Mouse (Mus musculus) kidney, postnatal 0 days (tissue): ENCODE data around the gene Baiap2l1. TPM values are rescaled to one million over a fixed set of nuclear protein-coding genes. Genes with fewer than 3 reads are reported as not detected.
A peak's percentile ranks its signal among the peaks of the same experiment; 100 is the strongest.

Source experiments
- ATAC-seq: fragments of 200-750 bp; cut with Nextera tagmentation; replicated peaks from 2 replicates; pipeline ENCODE4 v1.8.0; 2017; ENCODE audit warnings: low read depth, moderate number of reproducible peaks, moderate TSS enrichment, moderate library complexity; ENCODE audit not compliant: low FRiP score
- DNase-seq: peaks from one replicate; pipeline ENCODE4 v3.0.0-alpha.2; 2016; ENCODE audit warnings: low spot score
- H3K27ac ChIP-seq: fragments of 300-500 bp; sonication (generic); 2 replicates; pipeline ENCODE4 v1.5.1; 2014; ENCODE audit warnings: mild to moderate bottlenecking
- H3K27me3 ChIP-seq: fragments of 300-500 bp; sonication (generic); 2 replicates; pipeline ENCODE4 v1.6.1; 2014; ENCODE audit warnings: low read length, mixed read lengths; ENCODE audit not compliant: insufficient read depth
- H3K36me3 ChIP-seq: fragments of 300-500 bp; sonication (generic); 2 replicates; pipeline ENCODE4 v1.6.1; 2014; ENCODE audit warnings: low read length, mixed read lengths; ENCODE audit not compliant: insufficient read depth
- H3K4me1 ChIP-seq: fragments of 300-500 bp; sonication (generic); replicated peaks from 2 replicates; pipeline ENCODE4 v1.6.1; 2014; ENCODE audit warnings: antibody characterized with exemption, low read length, mixed read lengths; ENCODE audit not compliant: insufficient read depth
- H3K4me2 ChIP-seq: fragments of 300-500 bp; sonication (generic); 2 replicates; pipeline ENCODE4 v1.6.1; 2014; ENCODE audit warnings: mild to moderate bottlenecking, low read length, moderate library complexity, mixed read lengths
- H3K4me3 ChIP-seq: fragments of 300-500 bp; sonication (generic); replicated peaks from 2 replicates; pipeline ENCODE4 v1.5.1; 2014; ENCODE audit warnings: low read depth, low read length
- H3K9ac ChIP-seq: fragments of 300-500 bp; sonication (generic); 2 replicates; pipeline ENCODE4 v1.6.1; 2014; ENCODE audit warnings: low read depth, low read length
- H3K9me3 ChIP-seq: fragments of 300-500 bp; sonication (generic); replicated peaks from 2 replicates; pipeline ENCODE4 v1.6.1; 2016; ENCODE audit warnings: low read length, inconsistent platforms, mixed read lengths
- CTCF ChIP-seq: IDR thresholded peaks from 2 replicates; pipeline ENCODE4 v1.5.1; 2016; ENCODE audit warnings: antibody characterized with exemption, low read depth, mild to moderate bottlenecking, moderate library complexity
- WGBS: fragments of 180-500 bp; shearing (Covaris S2); extraction: QIAGEN DNeasy Blood & Tissue Kit; methylation state at CpG from one replicate; pipeline ENCODE4 v1.1.7; 2014; 5-methylcytosine and 5-hydroxymethylcytosine counted together
- polyA plus RNA-seq: library from polyadenylated mRNA; unstranded; fragments of >200 nt; fragmentation: Nextera tagmentation; extraction: Ambion mirVana; gene quantifications from 2 replicates; pipeline ENCODE4 v1.2.1, GENCODE M21; 2015

Baiap2l1 gene
- polyA plus RNA-seq, 1 experiment from 2014 or later = 14.0 TPM

GRCm38 (mm10) chr5:144383936-144384335 lies 26.0 kb upstream of the Baiap2l1 start:
- no peaks in the 10 kb centered on the region for H3K36me3 ChIP-seq
- no peaks in the 10 kb centered on the region for H3K27me3 ChIP-seq
- H3K9ac ChIP-seq = no peak overlapping the region
- WGBS = 79% methylated on average over 3 of the region's 3 CpGs
- no peak overlapping the region for H3K4me2 ChIP-seq
- DNase-seq (no peak), ATAC-seq (no peak)
- H3K9me3 ChIP-seq = no peaks in the 10 kb centered on the region
- peak; percentile 47 for TF ChIP-seq CTCF
- H3K4me1 ChIP-seq = no peaks in the 10 kb centered on the region
- H3K27ac ChIP-seq = no peak overlapping the region
- H3K4me3 ChIP-seq = no peak overlapping the region

DNA sequence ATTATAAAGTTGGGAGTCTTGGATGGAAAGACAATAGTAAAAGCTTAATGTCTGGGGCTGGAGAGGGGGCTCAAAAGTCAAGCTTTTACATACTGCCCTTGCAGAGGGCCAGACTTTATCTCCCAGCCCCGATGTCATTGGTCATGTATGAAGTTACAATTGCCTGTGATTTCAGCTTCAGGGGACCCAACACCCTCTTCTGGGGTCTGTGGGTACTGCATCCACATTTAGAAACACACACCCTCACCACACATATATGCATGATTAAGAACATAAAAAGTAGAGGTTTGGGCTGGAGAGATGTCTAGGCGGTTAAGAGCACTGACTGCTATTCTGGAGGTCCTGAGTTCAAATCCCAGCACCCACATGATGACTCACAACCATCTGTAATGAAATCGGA lies 23.9 kb upstream of the Baiap2l1 start:
- Histone ChIP-seq H3K27ac (no peak overlapping the region), H3K9me3 (no peaks in the 10 kb centered on the region), H3K36me3 (no peaks in the 10 kb centered on the region), H3K4me2 (no peak overlapping the region), H3K27me3 (no peaks in the 10 kb centered on the region), H3K9ac (no peak overlapping the region), H3K4me1 (no peaks in the 10 kb centered on the region), H3K4me3 (no peak overlapping the region)
- WGBS = 81% methylated on average over 3 of the region's 3 CpGs
- DNase-seq (peak; percentile 14), ATAC-seq (no peak)
- TF ChIP-seq CTCF = peak; percentile 58; the same call in 1 of the 2 replicates

DNA sequence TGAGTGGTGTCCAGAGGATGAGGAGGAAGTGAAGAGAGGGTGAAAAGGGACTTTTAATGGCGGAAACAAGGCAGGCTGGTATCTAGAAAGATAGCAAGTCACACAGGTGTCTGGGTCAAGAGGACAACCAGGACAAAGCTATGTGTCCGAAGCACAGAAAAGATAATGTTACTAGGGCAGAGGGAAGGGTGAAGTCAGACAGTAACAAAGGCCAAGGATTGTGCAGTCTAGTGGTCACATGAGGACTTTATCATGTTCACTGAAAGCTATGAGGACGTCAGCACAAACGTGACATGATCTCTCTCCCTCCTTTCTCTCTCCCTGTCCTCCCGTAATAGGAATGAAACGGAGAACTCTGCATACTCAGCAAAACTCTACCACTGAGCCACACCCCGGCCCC lies 22.8 kb upstream of the Baiap2l1 start:
- no peaks in the 10 kb centered on the region for H3K9me3 ChIP-seq
- DNase-seq (no peak), ATAC-seq (no peak)
- H3K27ac ChIP-seq = no peak overlapping the region
- no peaks in the 10 kb centered on the region for H3K36me3 ChIP-seq
- 74% methylated on average over 7 of the region's 7 CpGs for WGBS
- no peak overlapping the region for H3K9ac ChIP-seq
- no peak overlapping the region for H3K4me3 ChIP-seq
- H3K4me2 ChIP-seq = no peak overlapping the region
- no peak for TF ChIP-seq CTCF
- no peaks in the 10 kb centered on the region for H3K4me1 ChIP-seq
- no peaks in the 10 kb centered on the region for H3K27me3 ChIP-seq

GRCm38 (mm10) chr5:144379431-144379830 lies 21.5 kb upstream of the Baiap2l1 start:
- 91% methylated on average over 4 of the region's 4 CpGs for WGBS
- H3K4me3 ChIP-seq = no peak overlapping the region

GRCm38 (mm10) chr5:144372885-144373284 lies 15.0 kb upstream of the Baiap2l1 start:
- DNase-seq = no peak
- no peaks in the 10 kb centered on the region for H3K9me3 ChIP-seq
- no peak for TF ChIP-seq CTCF
- no peak overlapping the region for H3K4me2 ChIP-seq
- H3K4me1 ChIP-seq = no peaks in the 10 kb centered on the region
- no peaks in the 10 kb centered on the region for H3K27me3 ChIP-seq
- no peak for ATAC-seq
- H3K27ac ChIP-seq = no peak overlapping the region
- no peak overlapping the region for H3K4me3 ChIP-seq
- H3K36me3 ChIP-seq = no peaks in the 10 kb centered on the region
- 81% methylated on average over 2 of the region's 2 CpGs for WGBS
- H3K9ac ChIP-seq = no peak overlapping the region

More at GRCm38 (mm10) chr5:144379431-144379830, 21.5 kb upstream of the Baiap2l1 start:
- H3K27me3 ChIP-seq = no peaks in the 10 kb centered on the region
- no peak for DNase-seq
- H3K27ac ChIP-seq = no peak overlapping the region
- no peak overlapping the region for H3K9ac ChIP-seq
- ATAC-seq = no peak
- no peaks in the 10 kb centered on the region for H3K9me3 ChIP-seq
- no peak overlapping the region for H3K4me2 ChIP-seq
- no peaks in the 10 kb centered on the region for H3K36me3 ChIP-seq
- H3K4me1 ChIP-seq = no peaks in the 10 kb centered on the region
- no peak for TF ChIP-seq CTCF

DNA sequence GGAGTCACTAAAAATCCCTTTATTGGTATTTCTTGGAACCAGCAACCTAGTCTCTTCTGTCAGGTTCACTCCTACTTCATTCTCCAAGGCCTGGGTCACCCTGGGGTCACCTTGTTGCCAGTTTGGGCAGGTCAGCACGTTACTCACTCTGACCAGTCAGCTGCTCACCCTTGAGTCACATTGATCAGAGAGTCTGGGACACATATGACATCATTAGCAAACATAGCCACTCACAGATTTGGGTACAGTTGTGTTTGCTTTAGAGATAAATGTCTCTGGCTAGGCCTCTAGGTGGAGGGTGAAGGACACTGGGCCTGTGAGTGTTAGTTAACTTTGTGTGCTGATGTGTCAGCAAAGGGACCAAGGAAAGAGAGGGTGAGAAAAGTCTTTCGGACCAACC lies 14.3 kb upstream of the Baiap2l1 start:
- WGBS = 50% methylated on average over 2 of the region's 2 CpGs
- H3K9ac ChIP-seq = no peak overlapping the region
- no peak overlapping the region for H3K27ac ChIP-seq
- H3K4me2 ChIP-seq = no peak overlapping the region
- H3K9me3 ChIP-seq = no peaks in the 10 kb centered on the region
- DNase-seq (no peak), ATAC-seq (no peak; the same call in 1 of the 2 replicates)
- H3K4me3 ChIP-seq = no peak overlapping the region
- H3K27me3 ChIP-seq = no peaks in the 10 kb centered on the region
- no peaks in the 10 kb centered on the region for H3K36me3 ChIP-seq
- no peaks in the 10 kb centered on the region for H3K4me1 ChIP-seq
- no peak for TF ChIP-seq CTCF

DNA sequence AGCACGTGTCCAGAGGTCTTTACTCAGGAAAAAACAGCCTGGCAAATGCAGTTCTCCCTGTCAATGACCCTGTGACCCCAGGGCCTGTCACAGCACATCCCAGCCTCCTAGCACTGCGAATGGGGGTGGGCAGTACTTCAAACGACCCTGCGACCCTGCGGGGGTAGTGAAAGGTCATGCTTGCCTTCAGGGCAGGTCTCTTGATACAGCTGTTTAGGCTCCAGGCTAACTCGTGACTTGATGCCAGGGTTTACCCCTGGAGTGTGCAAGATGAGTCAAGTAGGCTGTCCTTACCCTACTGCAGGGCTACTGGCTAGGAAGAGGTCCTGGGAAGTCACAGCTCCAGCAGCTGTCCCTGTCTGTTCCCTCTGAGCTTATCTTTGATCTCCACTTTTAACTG lies 13.1 kb upstream of the Baiap2l1 start:
- 5% methylated on average over 6 of the region's 6 CpGs for WGBS
- H3K4me2 ChIP-seq = no peak overlapping the region
- TF ChIP-seq CTCF = no peak
- no peaks in the 10 kb centered on the region for H3K9me3 ChIP-seq
- H3K9ac ChIP-seq = no peak overlapping the region
- no peak overlapping the region for H3K4me3 ChIP-seq
- DNase-seq (no peak), ATAC-seq (no peak)
- no peak overlapping the region for H3K27ac ChIP-seq
- H3K27me3 ChIP-seq = no peaks in the 10 kb centered on the region
- H3K36me3 ChIP-seq = no peaks in the 10 kb centered on the region
- H3K4me1 ChIP-seq = no peaks in the 10 kb centered on the region
